ENCODE assay signal across 8 mouse cellular contexts in genomic region chr7:127014320-127014719, GRCm38 (mm10). TPM values are rescaled to one million over a fixed set of nuclear protein-coding genes. Genes with fewer than 3 reads are reported as not detected.
A peak's percentile ranks its signal among the peaks of the same experiment; 100 is the strongest.
DNase-seq lines count a peak whose midpoint lies in the region; ATAC-seq and TF ChIP-seq lines count a peak whose summit lies in the region.

Gene Mvp, minus strand, starts transcription at chr7:127014621.

- intact Hi-C loops in gastrocnemius, postnatal 36 days (cut with DNase I) = loop anchor here (10.0 kb wide), 1 partner anchor 90 kb away; no protein-coding TSS in a partner anchor

- WGBS in liver, embryonic 15.5 days (ENCODE audit: insufficient replicate concordance) = 20% methylated on average over 11 of the region's 11 CpGs
- WGBS in neural tube, embryonic 11.5 days = 71% methylated on average over 11 of the region's 11 CpGs

- H3K4me3 ChIP-seq in cortical plate, adult 2 months (ENCODE audit: insufficient read depth, low read length) = peak within 1 kb of the TSS; percentile 40
- H3K4me3 ChIP-seq in liver, embryonic 15.5 days (replicated peaks) = peak within 1 kb of the TSS; percentile 78
- H3K4me3 ChIP-seq in neural tube, embryonic 11.5 days (ENCODE audit: low read depth, low read length) = peak within 1 kb of the TSS; percentile 76

- peaks cover 16% of the 10 kb centered on the region for H3K36me3 ChIP-seq in liver, embryonic 15.5 days (replicated peaks)
- H3K36me3 ChIP-seq in neural tube, embryonic 11.5 days (ENCODE audit: control insufficient read depth, insufficient read depth, low read length) = peaks cover 8% of the 10 kb centered on the region

- ATAC-seq in inflammation-experienced regulatory T-cells, adult 6 months = peak; percentile 70
- no peak for ATAC-seq in liver, embryonic 15.5 days (ENCODE audit: insufficient read depth)
- no peak for ATAC-seq in neural tube, embryonic 11.5 days (ENCODE audit: insufficient read depth, low FRiP score, low TSS enrichment)
- no peak for ATAC-seq in frontal cortex, adult (ENCODE audit: low TSS enrichment)

- no peaks in the 10 kb centered on the region for H3K9me3 ChIP-seq in liver, embryonic 15.5 days (replicated peaks)
- H3K9me3 ChIP-seq in neural tube, embryonic 11.5 days (ENCODE audit: control insufficient read depth, low read length) = no peaks in the 10 kb centered on the region

- no peak for TF ChIP-seq POLR2A in cortical plate, adult 2 months (IDR thresholded peaks at IDR 0.05; ENCODE audit: extremely low read depth, insufficient read depth, low read length)

- peak within 1 kb of the TSS; percentile 96 for H3K4me2 ChIP-seq in liver, embryonic 15.5 days
- peak within 1 kb of the TSS; percentile 92 for H3K4me2 ChIP-seq in neural tube, embryonic 11.5 days (ENCODE audit: low read depth)

- H3K27ac ChIP-seq in cortical plate, adult 2 months (ENCODE audit: insufficient read depth, low read length) = peak within 1 kb of the TSS; percentile 62
- peak within 1 kb of the TSS; percentile 95 for H3K27ac ChIP-seq in liver, embryonic 15.5 days (replicated peaks)
- no peak within 1 kb of the TSS for H3K27ac ChIP-seq in neural tube, embryonic 11.5 days (ENCODE audit: low read depth, low read length)

- DNase-seq in 3134 (ENCODE audit: extremely low read depth, insufficient read length, low spot score) (peak; percentile 75), NIH3T3 (ENCODE audit: low read depth) (peak; percentile 86)
- peak; percentile 62 to 70 for DNase-seq in gastrocnemius, postnatal 36 days
- DNase-seq in neural tube, embryonic 11.5 days (ENCODE audit: low spot score) = no peak

- TF ChIP-seq CTCF in cortical plate, adult 2 months (IDR thresholded peaks at IDR 0.05; ENCODE audit: extremely low read depth, insufficient read depth, low read length) = no peak

- peak within 1 kb of the TSS; percentile 52 for H3K9ac ChIP-seq in liver, embryonic 15.5 days
- 0 out of 2 replicates have a peak within 1 kb of the TSS, but pooled peaks have one; percentile 27 for H3K9ac ChIP-seq in neural tube, embryonic 11.5 days (ENCODE audit: low read length)

- H3K27me3 ChIP-seq in liver, embryonic 15.5 days = no peaks in the 10 kb centered on the region
- no peaks in the 10 kb centered on the region for H3K27me3 ChIP-seq in neural tube, embryonic 11.5 days (ENCODE audit: control insufficient read depth, insufficient read depth, low read length)

- H3K4me1 ChIP-seq in cortical plate, adult 2 months (ENCODE audit: control insufficient read depth, insufficient read depth, low read length) = no peaks in the 10 kb centered on the region
- H3K4me1 ChIP-seq in liver, embryonic 15.5 days (replicated peaks) = peaks cover 68% of the 10 kb centered on the region
- H3K4me1 ChIP-seq in neural tube, embryonic 11.5 days (ENCODE audit: control insufficient read depth, insufficient read depth, low read length) = peaks cover 16% of the 10 kb centered on the region

RNA-seq across cellular contexts. Expression of gene Mvp, which starts in this region (rescaled TPM):
- 8.0 and 8.2 TPM in 2 replicates for polyA plus RNA-seq in cortical plate, adult 2 months (2012; rRNA removed)
- total RNA-seq in gastrocnemius, postnatal 36 days (2021) = 10 to 100 TPM; 20.3 to 25.7 TPM
- polyA plus RNA-seq in inflammation-experienced regulatory T-cells, adult 6 months (2017; shearing (Covaris generic)) = 10 to 100 TPM; 15.2 to 19.7 (median 16.2) TPM
- polyA plus RNA-seq in liver, embryonic 15.5 days (2015; fragmentation: Nextera tagmentation; extraction: Ambion mirVana) = 9.2 TPM in 2 replicates
- polyA plus RNA-seq in neural tube, embryonic 11.5 days (2014; fragmentation: Nextera tagmentation; extraction: Ambion mirVana) = 3.0 and 4.2 TPM in 2 replicates
